Mouse (Mus musculus): ENCODE measurements around the gene Col18a1. TPM values are rescaled to one million over a fixed set of nuclear protein-coding genes. Genes with fewer than 3 reads are reported as not detected.

The Col18a1 gene
- polyA plus RNA-seq, 1 experiment from 2014 or later, result 178 TPM

DNA sequence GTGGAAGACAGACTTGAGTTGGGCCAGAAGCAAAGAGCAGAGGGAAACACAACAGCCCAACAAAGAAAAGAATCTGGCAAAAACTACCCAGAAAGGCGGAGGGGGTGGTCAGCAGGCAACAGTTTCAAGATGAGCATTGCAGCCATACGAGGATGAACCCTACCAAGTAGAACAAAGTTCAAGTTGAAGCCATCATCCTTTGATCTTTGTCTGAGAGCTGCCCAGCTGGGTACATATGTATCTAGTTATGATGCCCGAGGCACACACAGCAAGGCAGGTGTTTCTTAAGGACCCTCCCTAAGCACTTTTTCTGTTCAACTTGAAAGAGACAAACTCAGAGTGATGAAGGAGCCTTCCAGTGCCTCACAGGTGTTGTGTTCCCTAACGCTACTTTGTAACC is 66.6 kb downstream of the Col18a1 start:
- DNase-seq (ENCODE audit: low spot score) (no peak), ATAC-seq (replicated peaks; ENCODE audit: low FRiP score, low read depth) (no peak)
- H3K4me1 ChIP-seq (replicated peaks; ENCODE audit: insufficient read depth, low read length), result peaks cover 7% of the 10 kb centered on the region; the same call in 1 of the 2 replicates
- no peak overlapping the region for H3K27ac ChIP-seq
- H3K9ac ChIP-seq (ENCODE audit: low read depth, low read length), result no peak overlapping the region
- H3K36me3 ChIP-seq (ENCODE audit: insufficient read depth, low read length), result 0 out of 2 replicates have a peak, but pooled peaks cover 10% of the 10 kb centered on the region
- no peak overlapping the region for H3K4me2 ChIP-seq (ENCODE audit: low read length)
- no peaks in the 10 kb centered on the region for H3K9me3 ChIP-seq (replicated peaks; ENCODE audit: low read length)
- WGBS, result 86% methylated on average over 4 of the region's 4 CpGs
- H3K27me3 ChIP-seq (ENCODE audit: insufficient read depth, low read length), result no peaks in the 10 kb centered on the region
- TF ChIP-seq CTCF (IDR thresholded peaks at IDR 0.05; ENCODE audit: low read depth), result no peak
- H3K4me3 ChIP-seq (replicated peaks; ENCODE audit: low read depth, low read length), result no peak overlapping the region

DNA sequence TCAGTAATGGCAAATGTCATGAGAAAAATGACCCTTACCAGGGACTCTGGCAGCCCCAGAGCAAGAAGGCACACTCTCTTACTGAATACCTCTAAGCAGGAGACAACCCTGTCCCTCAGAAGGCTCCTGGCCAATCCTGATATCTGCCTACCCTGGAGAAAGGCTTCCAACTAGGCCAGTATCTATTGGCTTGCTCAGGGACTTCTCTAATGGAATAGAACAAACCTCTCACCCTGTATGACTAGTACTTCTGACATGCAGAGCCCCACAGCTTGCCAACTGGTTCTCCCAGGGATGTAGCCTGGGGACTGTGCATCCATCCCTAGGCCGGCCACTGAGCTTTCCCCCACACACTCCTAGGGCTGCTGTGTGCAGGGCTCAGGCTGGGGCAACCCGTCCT is 67.7 kb downstream of the Col18a1 start:
- Histone ChIP-seq H3K27ac (no peak overlapping the region), H3K36me3 (ENCODE audit: insufficient read depth, low read length) (0 out of 2 replicates have a peak, but pooled peaks cover 10% of the 10 kb centered on the region), H3K9ac (ENCODE audit: low read depth, low read length) (no peak overlapping the region), H3K4me3 (replicated peaks; ENCODE audit: low read depth, low read length) (no peak overlapping the region), H3K9me3 (replicated peaks; ENCODE audit: low read length) (no peaks in the 10 kb centered on the region), H3K27me3 (ENCODE audit: insufficient read depth, low read length) (no peaks in the 10 kb centered on the region), H3K4me2 (ENCODE audit: low read length) (no peak overlapping the region), H3K4me1 (replicated peaks; ENCODE audit: insufficient read depth, low read length) (peaks cover 7% of the 10 kb centered on the region; the same call in 1 of the 2 replicates)
- ATAC-seq (replicated peaks; ENCODE audit: low FRiP score, low read depth) (no peak), DNase-seq (ENCODE audit: low spot score) (no peak)
- WGBS, result 87% methylated on average over 2 of the region's 2 CpGs
- TF ChIP-seq CTCF (IDR thresholded peaks at IDR 0.05; ENCODE audit: low read depth), result no peak

DNA sequence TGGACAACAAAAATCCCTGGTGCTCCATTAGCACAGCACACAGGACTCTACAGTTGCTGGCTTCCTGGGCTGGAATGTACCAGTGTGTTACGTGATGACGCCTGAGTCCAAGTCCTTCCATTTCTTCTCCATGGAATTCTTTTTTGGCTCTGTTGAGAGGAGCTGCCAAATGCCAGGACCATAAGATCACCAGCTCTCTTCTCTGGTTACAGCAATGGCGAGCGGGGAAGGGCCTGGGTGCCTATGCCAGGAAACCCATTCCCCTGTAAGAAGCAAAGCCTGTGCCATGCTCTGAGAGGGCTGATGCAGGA is 68.5 kb downstream of the Col18a1 start:
- Histone ChIP-seq H3K27ac (0 out of 2 replicates have a peak overlapping the region, but pooled peaks have one; percentile 25), H3K4me3 (replicated peaks; ENCODE audit: low read depth, low read length) (no peak overlapping the region), H3K36me3 (ENCODE audit: insufficient read depth, low read length) (0 out of 2 replicates have a peak, but pooled peaks cover 10% of the 10 kb centered on the region), H3K4me1 (replicated peaks; ENCODE audit: insufficient read depth, low read length) (peaks cover 7% of the 10 kb centered on the region; the same call in 1 of the 2 replicates), H3K9ac (ENCODE audit: low read depth, low read length) (no peak overlapping the region), H3K27me3 (ENCODE audit: insufficient read depth, low read length) (no peaks in the 10 kb centered on the region), H3K4me2 (ENCODE audit: low read length) (no peak overlapping the region), H3K9me3 (replicated peaks; ENCODE audit: low read length) (no peaks in the 10 kb centered on the region)
- WGBS, result 77% methylated on average over 4 of the region's 4 CpGs
- DNase-seq (ENCODE audit: low spot score), result no peak
- no peak for TF ChIP-seq CTCF (IDR thresholded peaks at IDR 0.05; ENCODE audit: low read depth)
- no peak for ATAC-seq (replicated peaks; ENCODE audit: low FRiP score, low read depth)

DNA sequence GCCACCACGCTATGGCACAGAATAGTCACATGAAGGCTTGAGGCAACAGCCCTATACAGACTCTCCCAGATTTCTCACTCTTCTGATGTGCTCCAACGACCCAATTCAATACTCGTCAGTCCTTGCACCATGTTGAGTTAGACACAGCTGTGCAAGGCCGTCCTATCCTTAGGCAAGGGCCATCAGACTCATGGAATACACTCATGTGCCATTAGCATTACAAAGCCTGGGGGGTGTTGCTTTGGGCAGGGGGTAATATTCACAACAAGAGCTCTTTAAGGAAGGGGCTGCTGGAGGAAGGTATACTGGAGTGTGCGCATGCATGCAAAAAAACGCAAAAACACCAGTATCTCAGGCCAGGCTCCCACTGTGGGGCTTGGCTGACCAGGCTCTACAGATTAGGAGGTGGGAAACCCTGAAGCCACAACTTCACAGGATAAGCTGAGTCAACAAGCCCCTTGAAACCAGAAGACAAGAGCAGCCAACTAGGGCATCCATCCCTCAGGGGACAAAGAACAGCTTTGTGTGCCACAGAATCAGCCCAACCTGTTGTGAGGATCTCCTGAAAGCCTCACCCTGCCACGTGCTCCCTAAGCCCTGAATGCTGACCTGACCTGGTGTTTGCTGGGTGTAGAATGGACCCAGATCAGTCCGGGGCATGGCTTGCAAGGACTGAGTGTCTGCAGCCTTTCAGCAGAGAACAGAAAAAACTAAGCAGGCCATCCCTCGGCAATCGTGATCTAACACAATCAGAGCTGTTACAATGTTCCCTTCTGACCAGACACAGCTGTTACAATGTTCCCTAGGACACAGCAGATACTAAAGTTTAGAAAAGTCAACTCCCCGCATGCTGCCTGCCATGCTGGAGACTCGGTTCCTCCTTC is 69.1 kb downstream of the Col18a1 start:
- TF ChIP-seq CTCF (IDR thresholded peaks at IDR 0.05; ENCODE audit: low read depth), result no peak
- H3K27ac ChIP-seq, result peak overlapping the region; percentile 25; the same call in 1 of the 2 replicates
- no peaks in the 10 kb centered on the region for H3K9me3 ChIP-seq (replicated peaks; ENCODE audit: low read length)
- 63% methylated on average over 12 of the region's 12 CpGs for WGBS
- H3K36me3 ChIP-seq (ENCODE audit: insufficient read depth, low read length), result 0 out of 2 replicates have a peak, but pooled peaks cover 10% of the 10 kb centered on the region
- H3K27me3 ChIP-seq (ENCODE audit: insufficient read depth, low read length), result no peaks in the 10 kb centered on the region
- H3K4me1 ChIP-seq (replicated peaks; ENCODE audit: insufficient read depth, low read length), result peaks cover 7% of the 10 kb centered on the region; the same call in 1 of the 2 replicates
- H3K9ac ChIP-seq (ENCODE audit: low read depth, low read length), result no peak overlapping the region
- H3K4me3 ChIP-seq (replicated peaks; ENCODE audit: low read depth, low read length), result no peak overlapping the region
- no peak overlapping the region for H3K4me2 ChIP-seq (ENCODE audit: low read length)
- no peak for ATAC-seq (replicated peaks; ENCODE audit: low FRiP score, low read depth)
- DNase-seq (ENCODE audit: low spot score), result no peak

DNA sequence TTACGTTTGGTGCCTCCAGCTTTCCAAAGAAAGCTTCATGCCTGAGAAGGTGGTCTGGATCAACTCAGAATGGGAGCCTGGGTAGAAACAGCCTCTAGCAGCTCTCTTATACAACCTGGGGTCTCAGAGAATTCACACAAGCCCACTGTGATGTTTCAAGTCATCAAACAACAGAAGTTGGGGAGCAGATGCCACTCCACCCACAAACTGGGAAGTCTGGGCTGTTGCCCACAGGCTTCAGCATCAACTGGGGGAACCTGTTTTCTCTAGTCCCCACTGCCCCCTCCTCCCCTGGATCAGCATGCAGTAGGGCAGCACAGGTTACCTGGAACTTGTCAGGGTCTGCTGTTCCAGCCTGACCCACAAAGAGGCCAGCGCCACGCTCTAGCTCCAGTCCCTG is 70.7 kb downstream of the Col18a1 start:
- 94% methylated on average over 3 of the region's 3 CpGs for WGBS
- H3K27me3 ChIP-seq (ENCODE audit: insufficient read depth, low read length), result no peaks in the 10 kb centered on the region
- H3K36me3 ChIP-seq (ENCODE audit: insufficient read depth, low read length), result 0 out of 2 replicates have a peak, but pooled peaks cover 10% of the 10 kb centered on the region
- H3K9me3 ChIP-seq (replicated peaks; ENCODE audit: low read length), result no peaks in the 10 kb centered on the region
- TF ChIP-seq CTCF (IDR thresholded peaks at IDR 0.05; ENCODE audit: low read depth), result no peak
- H3K4me1 ChIP-seq (replicated peaks; ENCODE audit: insufficient read depth, low read length), result peaks cover 7% of the 10 kb centered on the region; the same call in 1 of the 2 replicates
- H3K4me2 ChIP-seq (ENCODE audit: low read length), result no peak overlapping the region
- no peak overlapping the region for H3K4me3 ChIP-seq (replicated peaks; ENCODE audit: low read depth, low read length)
- H3K27ac ChIP-seq, result no peak overlapping the region
- no peak for DNase-seq (ENCODE audit: low spot score)
- H3K9ac ChIP-seq (ENCODE audit: low read depth, low read length), result no peak overlapping the region
- no peak for ATAC-seq (replicated peaks; ENCODE audit: low FRiP score, low read depth)

DNA sequence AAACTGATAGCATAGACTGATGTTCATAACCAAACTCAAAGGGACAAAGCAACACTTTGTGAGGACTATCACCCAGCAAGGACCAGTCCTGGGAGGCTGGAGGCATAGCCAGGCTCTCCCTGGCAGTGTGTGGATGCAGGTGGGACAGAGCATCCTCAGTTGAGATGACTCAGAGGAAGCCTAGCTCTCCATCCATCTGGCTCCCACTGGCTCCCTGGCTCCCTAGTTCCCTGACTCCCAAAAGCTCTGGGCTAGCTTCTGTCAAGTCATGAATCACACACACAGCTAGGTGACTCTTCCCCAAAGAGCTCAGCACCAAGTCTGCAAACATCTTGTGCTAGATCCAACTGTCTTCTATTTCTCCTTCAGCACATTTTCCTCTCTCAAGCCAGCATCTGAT is 72.5 kb downstream of the Col18a1 start:
- peaks cover 7% of the 10 kb centered on the region; the same call in 1 of the 2 replicates for H3K4me1 ChIP-seq (replicated peaks; ENCODE audit: insufficient read depth, low read length)
- no peak overlapping the region for H3K27ac ChIP-seq
- no peak for TF ChIP-seq CTCF (IDR thresholded peaks at IDR 0.05; ENCODE audit: low read depth)
- DNase-seq (ENCODE audit: low spot score) (no peak), ATAC-seq (replicated peaks; ENCODE audit: low FRiP score, low read depth) (no peak)
- H3K27me3 ChIP-seq (ENCODE audit: insufficient read depth, low read length), result no peaks in the 10 kb centered on the region
- H3K9ac ChIP-seq (ENCODE audit: low read depth, low read length), result no peak overlapping the region
- 0 out of 2 replicates have a peak, but pooled peaks cover 10% of the 10 kb centered on the region for H3K36me3 ChIP-seq (ENCODE audit: insufficient read depth, low read length)
- H3K4me3 ChIP-seq (replicated peaks; ENCODE audit: low read depth, low read length), result no peak overlapping the region
- no peaks in the 10 kb centered on the region for H3K9me3 ChIP-seq (replicated peaks; ENCODE audit: low read length)
- no peak overlapping the region for H3K4me2 ChIP-seq (ENCODE audit: low read length)
